Mouse (Mus musculus) C2C12 (cell line): ENCODE measurements around the gene Gm4756.
"Not testable (repeated sequence)": the region's sequence is repeated elsewhere in the genome, so short reads cannot be mapped to it uniquely, and the experiment has no call there.

Experiments
- CEBPB ChIP-seq: IDR thresholded peaks from one replicate; pipeline ENCODE4 v1.6.1; 2011; ENCODE audit warnings: low read depth, mild to moderate bottlenecking, control low read depth, moderate library complexity
- CTCF ChIP-seq: IDR thresholded peaks from one replicate; pipeline ENCODE4 v1.5.1; 2011; ENCODE audit not compliant: control insufficient read depth, insufficient read depth, insufficient read length
- FOSL1 ChIP-seq: IDR thresholded peaks from one replicate; pipeline ENCODE4 v1.8.0; 2011; ENCODE audit warnings: mild to moderate bottlenecking, low read length; ENCODE audit not compliant: poor library complexity, insufficient read depth, severe bottlenecking
- MAX ChIP-seq: IDR thresholded peaks from one replicate; pipeline ENCODE4 v1.6.1; 2011; ENCODE audit warnings: mild to moderate bottlenecking, control low read depth
- MYOD1 ChIP-seq: IDR thresholded peaks from one replicate; pipeline ENCODE4 v1.6.1; 2011; ENCODE audit warnings: low read depth; ENCODE audit not compliant: control insufficient read depth, insufficient read length
- MYOG ChIP-seq: IDR thresholded peaks from one replicate; pipeline ENCODE4 v1.6.1; 2011; ENCODE audit not compliant: control insufficient read depth, insufficient read length; ENCODE audit errors: extremely low read depth
- USF1 ChIP-seq: IDR thresholded peaks from one replicate; pipeline ENCODE4 v1.6.1; 2011; ENCODE audit warnings: low read depth, mild to moderate bottlenecking, control low read depth, moderate library complexity

DNA sequence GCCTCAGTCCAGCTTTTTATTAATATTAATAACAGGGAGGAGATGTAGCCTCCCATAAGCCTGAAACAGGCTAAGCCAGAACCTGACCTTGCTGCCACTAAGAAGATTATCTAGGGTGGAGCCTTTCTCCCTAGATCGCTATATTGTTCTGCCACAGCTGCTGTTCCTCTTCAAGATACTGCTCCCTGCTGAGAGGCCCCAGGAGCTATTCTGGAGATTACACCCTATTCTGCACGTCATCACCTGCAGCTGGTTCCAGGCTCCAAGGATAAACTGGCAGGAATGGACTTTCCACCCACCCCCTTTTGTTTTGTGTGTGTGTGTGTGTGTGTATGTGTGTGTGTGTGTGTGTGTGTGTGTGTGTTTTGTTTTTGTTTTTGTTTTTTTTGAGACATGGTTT is 38.8 kb upstream of the Gm4756 start:
- not testable (repeated sequence) for TF ChIP-seq CTCF, MYOD1, USF1, MAX, MYOG, CEBPB, FOSL1
